Mouse (Mus musculus) liver, embryonic 14.5 days (tissue): ENCODE results near the gene Cnot11.

Experiments
- CTCF ChIP-seq: IDR thresholded peaks from 2 replicates; pipeline ENCODE4 v1.5.1; 2016; ENCODE audit warnings: antibody characterized with exemption, low read depth, control low read depth
- EP300 ChIP-seq: IDR thresholded peaks from 2 replicates; pipeline ENCODE4 v1.6.1; 2016; ENCODE audit warnings: antibody characterized with exemption, low read depth

DNA sequence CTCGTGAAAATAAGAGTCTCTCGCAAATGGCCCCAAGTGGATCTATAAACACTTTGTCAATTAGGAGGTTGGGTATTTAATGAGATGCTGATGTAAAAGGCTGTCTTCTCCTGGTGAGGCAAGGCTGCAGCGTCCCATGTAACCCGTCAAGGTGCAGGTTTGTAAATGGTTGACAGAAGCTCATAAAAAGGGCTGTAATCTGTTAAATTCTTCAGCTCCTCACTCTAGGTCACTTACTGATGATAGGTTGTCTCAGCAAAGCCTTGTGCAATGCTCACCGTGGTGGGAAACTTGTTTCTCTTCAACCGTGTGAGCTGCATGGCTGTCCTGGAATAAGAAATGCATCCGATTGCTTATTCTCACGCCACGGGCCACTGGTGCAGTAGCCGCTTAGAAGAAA is 59.0 kb downstream of the Cnot11 start:
- TF ChIP-seq CTCF: no peak
- no peak for TF ChIP-seq EP300
